Mouse (Mus musculus): ENCODE data around the gene Uckl1.

The Uckl1 gene

DNA sequence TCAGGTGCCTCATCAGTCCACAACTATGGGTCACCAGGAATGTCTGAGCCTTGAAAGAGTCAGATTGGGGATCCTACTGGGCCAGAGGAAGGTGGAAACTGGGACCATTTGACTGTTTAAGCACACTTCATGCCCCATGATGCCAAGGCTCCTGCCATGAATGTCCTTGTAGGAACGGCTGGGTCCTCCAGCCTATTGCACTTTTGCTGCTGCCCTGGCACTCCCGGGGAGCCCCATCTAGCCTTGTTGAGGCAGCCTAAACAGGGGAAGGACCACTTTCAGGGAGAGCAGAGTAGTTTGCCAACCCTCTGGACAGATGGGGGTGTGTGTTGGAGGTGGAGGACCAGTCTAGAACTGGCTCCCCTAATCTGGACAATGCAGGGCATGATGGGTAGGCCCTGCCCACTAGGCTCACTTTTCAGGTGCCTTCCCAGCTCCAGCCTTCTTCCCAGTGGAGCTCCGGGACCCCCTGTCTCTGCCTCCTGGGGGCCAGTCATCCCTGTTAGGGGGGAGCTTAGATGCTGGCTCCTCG, at the start of gene Uckl1:
Uckl1 (minus strand) TSS at position 482 of the 532 bp plus-strand sequence.
- DNase-seq (ENCODE audit: low spot score) = no peak

DNA sequence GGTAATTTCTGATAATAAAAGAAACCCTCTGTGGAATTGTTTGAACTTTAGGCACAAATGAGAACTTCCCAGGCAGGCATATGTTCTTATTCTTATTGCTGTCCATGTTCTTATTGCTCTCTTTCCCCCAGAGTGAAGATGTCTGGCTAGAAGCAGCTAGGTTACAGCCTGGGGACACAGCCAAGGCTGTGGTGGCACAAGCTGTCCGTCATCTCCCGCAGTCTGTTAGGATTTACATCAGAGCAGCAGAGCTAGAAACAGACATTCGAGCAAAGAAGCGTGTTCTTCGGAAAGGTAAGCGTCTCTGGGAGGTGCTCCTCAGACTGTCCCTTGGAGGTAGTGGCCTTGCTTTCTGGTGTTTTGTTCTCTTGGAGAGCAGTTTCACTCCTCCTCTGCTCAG, 47.9 kb upstream of the Uckl1 start:
- peak; percentile 2 for DNase-seq (ENCODE audit: low spot score)

DNA sequence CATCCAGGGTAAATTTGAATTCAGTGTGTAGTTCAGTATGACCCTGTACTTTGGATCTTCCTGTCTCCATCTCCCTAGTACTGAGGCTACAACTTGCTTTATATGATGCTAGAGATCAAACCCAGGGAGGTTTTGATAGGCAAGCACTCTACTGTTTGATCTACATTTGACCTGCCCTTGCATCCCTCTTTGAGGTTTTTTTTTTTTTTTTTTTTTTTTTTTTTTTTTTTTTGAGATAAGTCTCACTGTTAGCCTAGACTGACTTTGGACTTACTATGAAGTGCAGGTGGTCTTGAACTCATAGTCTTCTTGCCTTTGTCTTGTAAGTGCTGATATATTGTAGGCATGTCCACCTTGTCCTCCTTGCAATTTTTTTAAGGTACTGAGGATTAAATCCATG, 43.8 kb upstream of the Uckl1 start:
- DNase-seq (ENCODE audit: low spot score) = no peak

DNA sequence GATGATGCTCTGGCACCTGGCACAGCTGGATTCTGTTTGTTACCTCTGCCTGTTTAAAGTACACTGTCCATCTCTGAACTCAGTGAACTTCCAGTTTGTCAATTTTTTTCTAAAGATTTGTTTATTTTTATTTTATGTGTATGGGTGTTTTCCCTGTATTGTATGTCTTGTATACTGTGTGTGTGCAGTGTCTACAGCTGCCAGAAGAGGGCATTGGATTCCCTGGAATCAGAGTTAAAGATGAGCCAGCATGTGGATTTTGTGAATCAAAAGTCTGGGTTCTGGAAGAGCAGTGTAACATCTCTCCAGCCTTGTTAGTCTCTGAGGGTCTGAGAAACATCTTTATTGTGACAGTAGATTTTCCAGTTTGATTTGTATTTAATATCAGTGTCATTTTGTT, 38.7 kb upstream of the Uckl1 start:
- peak; percentile 24 for DNase-seq (ENCODE audit: low spot score)

DNA sequence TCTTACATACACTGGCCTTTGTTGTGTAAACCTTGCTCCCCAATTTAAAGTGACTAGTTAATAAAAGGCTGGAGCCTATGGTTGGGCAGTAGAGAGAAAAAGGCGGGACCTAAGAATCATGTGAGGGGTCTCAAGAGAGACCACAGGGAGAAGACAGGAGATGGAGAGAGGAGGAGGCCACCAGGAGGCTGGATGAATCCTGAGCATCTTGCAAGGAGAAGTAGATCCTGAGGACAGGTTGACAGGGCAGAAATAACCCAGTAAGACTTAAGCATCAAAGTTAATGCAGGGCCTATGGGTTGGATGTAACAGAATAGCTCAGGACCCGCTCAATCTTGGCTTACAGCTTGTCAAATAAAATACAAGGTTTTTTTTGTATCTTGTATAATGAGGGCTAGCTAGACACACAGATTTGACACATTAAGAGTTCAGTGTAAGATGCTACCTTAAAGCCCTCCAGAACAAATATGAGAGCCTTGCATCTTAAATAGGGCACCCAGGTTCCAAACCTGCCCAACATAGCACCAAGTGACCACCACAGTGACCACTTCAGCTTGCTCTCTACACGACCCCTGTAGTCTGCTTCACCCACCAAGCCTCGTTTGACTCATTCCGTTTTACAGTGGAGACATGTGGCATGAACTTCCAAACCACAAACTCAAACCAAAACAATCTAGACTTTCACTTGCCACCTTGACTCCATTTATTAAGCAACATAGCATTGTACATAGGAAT, 34.2 kb upstream of the Uckl1 start:
- DNase-seq (ENCODE audit: low spot score) = no peak

DNA sequence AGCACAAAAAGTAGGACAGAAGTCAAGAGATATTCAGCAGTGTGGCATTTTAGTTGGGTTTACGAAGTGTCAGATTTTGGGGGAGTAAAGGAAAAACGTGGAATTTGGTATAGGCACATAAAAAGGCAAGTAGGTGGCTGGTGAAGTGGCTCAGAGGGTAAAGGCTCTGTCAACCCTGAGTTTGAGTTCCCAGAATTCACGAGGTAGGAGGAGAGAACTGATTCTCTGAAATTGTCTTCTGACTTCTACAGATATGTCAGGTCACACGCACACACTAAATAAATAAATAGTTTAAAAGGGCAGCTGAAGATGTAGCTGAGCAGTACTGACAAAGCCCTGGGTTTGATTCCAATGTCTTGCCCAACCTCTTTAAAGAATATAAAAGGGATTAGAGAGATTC, 17.7 kb upstream of the Uckl1 start:
- DNase-seq (ENCODE audit: low spot score) = no peak

DNA sequence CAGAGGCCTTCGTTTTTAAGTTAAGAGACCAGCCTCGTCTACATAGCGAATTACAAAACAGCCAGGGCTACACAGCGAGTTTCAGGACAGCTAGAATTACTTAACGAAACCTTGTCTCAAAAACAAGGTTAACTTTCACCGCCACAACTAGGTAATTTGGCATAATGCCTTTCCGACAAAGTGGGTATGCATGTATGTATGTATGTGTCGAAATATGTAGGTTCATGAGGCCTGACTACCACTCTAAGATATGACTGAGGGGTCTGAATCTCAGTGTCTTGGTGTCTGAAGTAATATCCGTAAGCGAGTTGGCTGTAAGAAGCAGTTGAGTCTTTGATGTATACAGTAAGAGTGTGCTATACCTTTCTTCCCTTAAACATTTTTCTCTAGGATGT, 17.1 kb upstream of the Uckl1 start:
- no peak for DNase-seq (ENCODE audit: low spot score)

DNA sequence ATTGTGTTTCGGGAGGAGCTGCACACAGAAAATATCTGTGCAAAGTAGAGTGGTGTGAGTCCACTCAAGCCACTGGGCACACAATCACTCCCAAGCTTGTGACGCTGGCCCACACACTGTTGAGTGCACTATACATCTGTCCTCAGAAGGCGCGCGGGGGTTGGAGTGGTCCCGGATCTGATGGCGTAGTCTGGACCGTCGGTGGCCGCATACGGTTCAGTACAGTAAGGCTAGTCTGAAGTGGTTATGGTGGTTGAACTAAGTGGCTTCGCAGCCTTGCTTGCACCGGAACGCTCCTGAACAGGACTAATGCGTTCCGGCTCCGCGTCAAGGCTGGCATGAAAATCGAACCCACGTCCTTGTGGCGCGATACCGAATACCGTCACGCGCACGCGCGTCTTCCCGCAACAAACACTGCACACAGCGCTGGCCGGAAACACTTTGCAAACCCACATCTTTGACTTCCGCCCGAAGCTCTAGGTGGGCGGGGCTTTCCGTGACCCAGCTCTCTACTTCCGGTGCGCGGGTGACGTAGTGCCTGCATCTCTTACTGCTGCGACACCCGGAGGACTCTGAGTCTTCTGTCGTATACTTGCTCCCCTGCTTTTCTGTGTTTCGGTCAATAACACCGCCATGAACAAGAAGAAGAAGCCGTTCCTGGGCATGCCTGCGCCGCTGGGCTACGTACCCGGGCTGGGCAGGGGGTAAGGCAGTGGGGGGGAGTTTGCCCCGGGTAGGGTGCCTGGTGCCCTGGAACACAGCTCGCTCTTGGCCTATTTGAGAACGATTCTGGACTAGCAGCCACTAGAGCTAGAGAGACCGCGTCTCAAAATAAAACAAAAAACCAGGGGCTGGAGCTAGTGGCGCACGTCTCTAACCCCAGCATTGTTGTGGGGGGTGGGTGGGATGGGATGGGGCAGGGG, 16.4 kb upstream of the Uckl1 start:
- peak; percentile 97 for DNase-seq (ENCODE audit: low spot score)

DNA sequence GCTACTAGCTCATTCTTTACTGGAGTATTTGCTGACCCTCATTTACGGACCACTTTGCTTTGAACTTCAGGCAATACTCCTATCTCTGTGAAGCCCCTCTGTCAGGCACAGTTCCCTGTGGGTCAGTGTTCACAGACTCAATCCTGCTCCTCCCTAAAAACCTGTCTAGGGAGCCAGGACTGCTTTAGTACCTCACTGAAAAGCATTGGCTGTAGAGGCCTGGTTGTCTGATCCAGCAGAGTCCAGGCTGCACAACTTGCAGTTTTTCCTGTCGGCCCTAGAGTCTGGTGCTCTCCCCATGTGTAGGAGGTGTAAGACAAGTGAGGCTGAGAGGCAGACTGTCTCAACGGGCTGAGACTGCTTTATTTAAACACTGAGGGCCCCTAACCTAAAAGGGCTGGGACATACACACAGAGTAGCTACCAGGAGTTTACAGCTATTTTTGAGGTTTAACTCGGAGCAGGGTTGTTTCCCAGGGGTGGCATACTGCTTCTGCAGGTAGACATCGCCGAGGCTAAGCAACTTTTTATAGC, 15.6 kb upstream of the Uckl1 start:
- DNase-seq (ENCODE audit: low spot score) = no peak

DNA sequence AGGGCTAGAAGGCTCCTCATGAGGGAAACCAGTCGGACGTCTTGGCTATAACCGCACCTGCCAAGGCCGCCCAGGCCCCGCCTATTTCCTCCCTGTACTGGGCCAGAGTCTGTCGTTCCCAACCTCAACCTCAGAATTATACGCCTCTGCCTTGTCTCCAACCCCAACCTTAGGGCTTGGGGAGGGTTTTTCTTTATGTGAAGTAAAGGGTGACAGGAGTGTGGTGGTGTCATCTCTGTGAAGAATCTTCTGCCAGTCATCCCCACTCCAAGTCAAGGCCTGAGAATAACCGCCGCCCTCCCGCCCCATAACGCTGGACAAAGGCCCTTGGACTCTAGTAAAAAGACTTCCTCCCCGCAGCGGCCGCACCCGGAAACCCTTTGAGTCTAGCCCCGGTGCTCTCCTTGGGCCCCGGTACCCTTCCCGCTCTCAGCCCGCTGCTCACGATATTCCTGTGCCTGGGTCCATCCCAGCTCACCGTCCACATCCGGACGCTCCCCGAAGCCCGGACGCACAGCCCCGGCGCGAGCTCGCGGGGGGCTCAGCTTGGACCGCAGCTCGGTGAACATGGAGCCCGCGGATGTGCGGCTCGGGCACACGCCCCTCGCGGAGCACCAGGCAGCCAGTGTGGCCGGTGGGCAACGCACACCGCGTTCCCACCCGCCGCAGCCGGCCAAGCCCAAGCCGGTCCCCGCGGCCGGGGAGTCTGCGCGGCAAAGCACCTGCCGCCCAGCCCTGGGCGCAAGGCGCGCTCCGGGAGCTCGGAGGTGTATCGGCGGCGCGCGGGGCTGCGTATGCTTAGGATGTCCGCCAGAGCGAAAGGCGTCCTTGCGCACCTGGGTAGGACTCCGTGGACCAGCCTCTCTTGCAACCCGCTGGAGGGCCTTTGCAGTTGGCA, 14.0 kb upstream of the Uckl1 start, which contains the start of gene Samd10:
Samd10 (minus strand) TSS at position 759 of the 898 bp plus-strand sequence.
- no peak for DNase-seq (ENCODE audit: low spot score)

DNA sequence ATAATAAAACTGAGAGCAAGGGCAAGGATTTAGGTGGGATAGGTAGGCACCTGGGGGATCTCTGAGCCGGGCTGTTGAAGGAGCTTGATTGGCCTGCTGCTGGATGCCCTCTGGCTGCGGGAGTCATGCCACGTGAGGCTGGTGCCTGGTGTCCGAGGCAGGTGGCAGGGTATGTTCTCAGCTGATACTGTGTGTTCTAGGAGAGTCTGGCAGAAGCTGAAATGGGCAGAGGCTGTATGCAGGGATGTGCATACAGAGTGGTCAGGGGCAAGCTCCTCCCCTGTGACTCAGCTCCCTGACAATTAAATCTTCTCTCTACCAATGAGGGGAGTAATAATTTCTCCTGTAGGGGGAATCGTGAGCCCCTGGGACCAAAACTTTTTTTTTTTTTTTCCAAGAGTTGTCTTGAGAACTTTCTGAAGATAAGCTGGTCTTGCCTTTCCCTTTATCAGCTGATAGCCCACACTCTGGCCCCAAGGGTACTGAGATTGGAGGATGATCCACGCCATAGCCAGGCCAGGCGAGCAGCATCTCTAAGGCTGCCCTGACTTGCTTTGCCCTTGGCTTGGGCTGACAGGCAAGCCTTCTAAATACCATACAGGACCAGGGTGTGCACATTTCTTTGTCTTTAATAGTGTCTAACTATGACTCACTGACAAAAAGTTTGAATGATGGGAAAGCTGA, 12.8 kb upstream of the Uckl1 start:
- no peak for DNase-seq (ENCODE audit: low spot score)

DNA sequence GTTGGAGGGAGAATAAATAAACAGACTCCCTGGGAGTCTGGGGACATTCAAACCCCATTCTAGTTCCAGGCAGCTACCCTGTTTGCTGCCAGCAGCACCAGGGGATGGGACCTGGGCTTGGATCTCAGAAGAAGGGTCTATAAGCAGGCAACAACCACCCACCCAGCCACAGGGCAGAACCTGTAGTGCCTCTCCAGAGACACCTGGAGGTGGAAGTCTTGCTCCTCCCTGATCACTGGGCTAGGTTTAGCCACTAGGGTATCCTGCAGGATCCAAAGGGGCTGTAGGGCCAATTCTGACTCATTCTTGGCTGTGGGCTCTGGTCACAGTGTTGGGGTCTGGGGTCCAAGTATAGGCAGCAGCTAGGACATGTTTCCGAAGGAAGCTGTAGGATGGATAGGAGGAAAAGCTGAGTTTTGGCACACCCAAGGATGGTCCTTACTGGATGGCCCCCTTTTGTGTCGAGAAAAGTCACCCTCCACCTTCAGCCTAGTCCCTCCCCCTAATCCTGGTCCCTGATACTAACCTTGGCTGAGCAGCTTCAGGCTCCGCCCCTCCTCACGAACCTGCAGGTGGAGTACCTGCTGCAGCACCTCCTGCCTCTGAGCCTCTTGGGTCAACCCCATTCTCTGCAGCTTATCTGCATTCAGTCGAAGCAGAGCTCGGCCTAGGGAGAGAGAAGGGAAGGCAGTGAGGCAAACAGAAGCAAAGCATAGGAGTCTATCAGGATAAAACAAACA, 11.7 kb upstream of the Uckl1 start:
- no peak for DNase-seq (ENCODE audit: low spot score)

DNA sequence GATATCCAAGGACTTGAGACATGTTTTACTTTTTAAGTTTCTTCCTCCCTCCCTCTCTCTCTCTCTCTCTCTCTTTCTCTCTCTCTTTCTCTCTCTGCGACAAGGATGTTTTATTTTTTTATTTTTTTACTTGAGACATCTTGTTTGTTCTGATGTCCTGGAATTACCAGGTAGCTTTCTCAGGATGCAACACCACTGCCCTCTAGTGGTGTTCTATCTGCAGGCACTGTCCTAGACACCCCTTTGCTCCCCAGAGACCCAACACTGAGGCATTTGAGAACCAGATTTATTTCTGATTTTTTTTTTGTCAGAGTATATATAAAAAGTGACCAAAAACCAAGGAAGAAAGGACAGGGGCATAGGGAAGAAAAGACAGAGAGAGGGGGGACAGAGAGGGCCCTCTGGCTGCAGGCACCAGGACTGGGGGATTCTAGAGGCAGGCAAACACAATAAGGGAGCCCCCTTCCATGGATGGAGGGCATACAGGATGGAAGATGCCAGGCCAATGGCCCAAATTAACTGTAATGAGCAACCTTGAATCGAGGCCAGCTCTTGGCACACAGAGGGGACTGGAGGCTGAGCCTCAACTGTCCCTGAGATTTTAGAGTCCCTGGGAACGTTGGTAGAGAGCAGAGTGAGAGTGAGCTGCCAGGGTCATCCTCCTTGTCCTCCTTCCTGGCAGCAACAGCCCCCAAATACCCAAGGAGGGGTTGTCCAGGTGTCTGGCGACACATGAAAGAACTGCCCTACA, 10.4 kb upstream of the Uckl1 start:
- no peak for DNase-seq (ENCODE audit: low spot score)

DNA sequence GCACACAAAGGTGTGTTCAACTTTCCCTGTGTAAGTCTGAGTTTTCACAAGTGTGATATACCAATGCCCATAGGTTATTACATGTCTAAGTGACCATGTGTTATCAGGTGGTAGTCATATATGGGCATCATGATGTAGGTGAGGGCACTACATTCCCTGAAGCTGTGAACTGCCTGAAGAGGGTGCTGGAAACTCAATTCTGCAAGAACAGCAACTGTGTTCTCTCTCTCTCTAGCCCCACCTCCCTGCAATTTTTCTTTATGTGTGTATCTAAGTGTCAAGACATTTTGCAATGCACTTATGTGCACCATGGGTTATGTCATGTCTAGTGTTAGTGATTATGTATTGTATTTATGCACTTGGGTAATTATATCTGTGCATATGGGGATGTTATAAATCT, 9.2 kb upstream of the Uckl1 start:
- no peak for DNase-seq (ENCODE audit: low spot score)

DNA sequence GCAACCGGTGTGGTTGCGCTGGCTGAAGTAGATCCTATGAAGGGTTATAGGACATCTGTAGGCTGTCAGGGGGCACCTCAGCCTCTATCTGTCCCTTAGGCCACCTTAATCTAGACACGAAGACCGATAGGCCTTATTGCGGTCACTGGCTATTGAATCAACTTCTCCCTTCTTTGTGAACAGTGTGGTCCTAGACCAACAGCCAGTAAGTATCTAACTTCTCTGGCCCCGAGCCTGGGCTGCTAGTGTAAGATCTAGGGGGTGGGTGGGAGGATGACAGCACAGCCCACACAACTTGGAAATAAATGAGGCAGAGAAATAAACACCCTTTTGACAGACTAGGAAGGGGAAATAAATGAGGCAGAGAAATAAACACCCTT, 8.3 kb upstream of the Uckl1 start:
- no peak for DNase-seq (ENCODE audit: low spot score)

DNA sequence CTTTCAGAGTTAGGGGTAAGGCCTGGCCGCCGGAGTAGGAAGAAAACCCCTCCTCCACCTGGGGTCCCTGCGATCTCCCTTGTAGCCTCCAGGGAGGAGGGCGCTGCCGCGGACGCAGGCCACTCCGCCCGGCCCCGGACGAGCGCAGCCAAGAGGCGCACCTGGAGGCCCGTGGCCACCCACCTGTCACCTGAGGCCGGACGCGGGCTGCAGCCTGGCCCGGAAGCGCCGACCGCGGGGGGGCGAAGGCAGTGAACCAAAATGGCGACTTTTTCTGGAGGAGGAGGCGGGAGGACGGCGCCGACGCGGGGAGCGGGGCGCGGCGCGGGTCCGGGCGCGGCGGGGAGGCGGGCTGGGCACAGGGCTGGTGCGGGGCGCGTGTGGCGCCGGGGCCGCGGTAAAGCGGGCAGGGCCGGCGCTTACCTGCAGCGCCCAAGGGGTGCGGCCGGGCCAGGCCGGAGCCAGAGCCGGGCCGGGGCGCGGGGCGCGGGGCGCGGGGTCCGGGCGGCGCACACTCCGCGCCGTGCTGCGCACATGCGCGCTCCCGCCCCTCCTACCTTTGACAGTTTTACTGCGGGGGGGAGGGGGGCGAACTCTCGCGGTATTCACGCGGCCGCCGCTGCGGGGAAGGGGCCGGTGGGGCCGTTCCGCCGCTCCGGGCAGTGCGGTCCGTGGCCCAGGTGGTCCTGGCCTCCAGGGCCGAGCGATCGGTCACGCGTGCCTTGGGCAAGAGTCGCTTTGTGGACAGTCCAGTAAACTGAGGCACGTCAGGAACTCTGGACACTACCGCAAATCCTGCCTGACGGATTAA, 7.7 kb upstream of the Uckl1 start, which contains the start of gene Zfp512b:
Zfp512b (minus strand) TSS at position 573 of the 811 bp plus-strand sequence.
- DNase-seq (ENCODE audit: low spot score) = no peak

DNA sequence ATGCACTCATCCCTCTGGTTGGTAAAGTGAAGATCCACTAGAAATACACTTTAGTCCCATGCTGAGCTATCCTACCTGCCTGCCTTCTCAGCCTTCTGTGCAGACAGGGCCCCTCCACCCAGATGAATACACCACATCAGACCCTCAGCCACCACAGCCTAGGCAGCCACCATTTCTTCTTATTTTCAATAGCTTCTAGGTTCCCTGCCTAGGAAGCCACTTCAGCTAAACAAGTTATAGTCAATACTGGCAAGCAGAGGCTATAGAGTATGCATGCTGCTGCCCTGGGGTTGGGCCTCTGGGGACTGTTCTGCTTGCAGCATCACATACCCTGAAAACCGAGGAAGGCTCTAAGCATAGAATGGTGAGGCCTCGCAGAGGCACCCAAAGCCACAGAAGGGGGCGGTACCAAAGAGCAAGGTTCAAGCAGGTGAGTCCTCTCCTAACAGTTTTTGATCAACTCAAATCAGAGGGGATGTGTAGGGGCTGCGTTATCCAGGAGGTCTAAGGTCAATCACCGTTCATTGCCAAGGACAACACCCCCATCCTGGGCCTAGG, 6.9 kb upstream of the Uckl1 start, which contains the start of gene Prpf6:
Prpf6 (plus strand) TSS at position 341 of the 558 bp plus-strand sequence.
- no peak for DNase-seq (ENCODE audit: low spot score)

DNA sequence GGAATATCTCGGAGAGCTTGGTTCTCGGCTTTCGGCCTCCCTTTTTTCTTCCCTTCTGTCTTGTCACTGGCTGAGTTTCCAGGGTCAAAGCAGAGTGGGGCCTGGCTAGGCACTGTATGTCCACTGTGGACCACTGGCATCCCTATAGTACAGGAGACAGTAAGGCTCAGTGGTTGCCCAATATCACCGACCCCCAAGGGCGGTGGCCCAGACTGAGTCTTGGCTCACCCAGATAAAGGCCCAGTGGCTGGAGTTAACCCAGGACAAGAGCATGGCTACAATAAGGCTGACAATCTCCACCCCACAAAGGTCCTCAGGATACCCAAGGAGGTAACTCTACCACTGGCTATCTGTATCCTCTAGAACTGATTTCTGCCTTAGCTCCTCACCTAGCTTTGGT, 5.8 kb upstream of the Uckl1 start:
- DNase-seq (ENCODE audit: low spot score) = no peak

Data from layer of hippocampus, adult 9-10 months (tissue).